Mouse (Mus musculus) embryonic facial prominence, embryonic 13.5 days (tissue): Measurements from ENCODE around the gene Tmprss4. TPM values are rescaled to one million over a fixed set of nuclear protein-coding genes. Genes with fewer than 3 reads are reported as not detected.

Experiments used
- ATAC-seq: fragments of 200-750 bp; cut with Nextera tagmentation; 2 replicates; pipeline ENCODE4 v1.8.0; 2017; ENCODE audit warnings: low read depth; ENCODE audit not compliant: insufficient number of reproducible peaks, insufficient read depth, low FRiP score, low TSS enrichment
- H3K27ac ChIP-seq: fragments of 300-500 bp; sonication (generic); 2 replicates; pipeline ENCODE4 v1.5.1; 2015; ENCODE audit warnings: moderate library complexity, mild to moderate bottlenecking, inconsistent platforms
- H3K27me3 ChIP-seq: fragments of 300-500 bp; sonication (generic); 2 replicates; pipeline ENCODE4 v1.6.1; 2015; ENCODE audit warnings: mild to moderate bottlenecking, inconsistent platforms
- H3K36me3 ChIP-seq: fragments of 300-500 bp; sonication (generic); 2 replicates; pipeline ENCODE4 v1.6.1; 2015; ENCODE audit warnings: mild to moderate bottlenecking, inconsistent platforms
- H3K4me1 ChIP-seq: fragments of 300-500 bp; sonication (generic); 2 replicates; pipeline ENCODE4 v1.6.1; 2015; ENCODE audit warnings: inconsistent platforms
- H3K4me2 ChIP-seq: fragments of 300-500 bp; sonication (generic); 2 replicates; pipeline ENCODE4 v1.6.1; 2015; ENCODE audit warnings: moderate library complexity, mild to moderate bottlenecking, inconsistent platforms
- H3K4me3 ChIP-seq: fragments of 300-500 bp; sonication (generic); 2 replicates; pipeline ENCODE4 v1.5.1; 2015; ENCODE audit warnings: mild to moderate bottlenecking, inconsistent platforms
- H3K9ac ChIP-seq: fragments of 300-500 bp; sonication (generic); 2 replicates; pipeline ENCODE4 v1.6.1; 2015; ENCODE audit warnings: mild to moderate bottlenecking, inconsistent platforms
- H3K9me3 ChIP-seq: fragments of 300-500 bp; sonication (generic); 2 replicates; pipeline ENCODE4 v1.6.1; 2016; ENCODE audit warnings: inconsistent platforms
- WGBS: fragments of 180-500 bp; shearing (Covaris S2); methylation state at CpG from one replicate; pipeline ENCODE4 v1.1.7; 2015; ENCODE audit warnings: mixed read lengths; 5-methylcytosine and 5-hydroxymethylcytosine counted together
- polyA plus RNA-seq: library from polyadenylated mRNA; unstranded; fragments of >200 nt; fragmentation: Nextera tagmentation; extraction: Ambion mirVana; gene quantifications from 2 replicates; pipeline ENCODE4 v1.2.1, GENCODE M21; 2015

Tmprss4 gene
- polyA plus RNA-seq, 1 experiment from 2014 or later, result 1.3 TPM

GRCm38 (mm10) chr9:45126941-45127340, 77.0 kb downstream of the Tmprss4 start:
- Histone ChIP-seq H3K36me3 (peaks cover 11% of the 10 kb centered on the region), H3K4me2 (no peak overlapping the region), H3K9ac (no peak overlapping the region), H3K9me3 (no peaks in the 10 kb centered on the region), H3K4me3 (no peak overlapping the region), H3K27ac (no peak overlapping the region), H3K4me1 (peaks cover 6% of the 10 kb centered on the region), H3K27me3 (no peaks in the 10 kb centered on the region)
- no peak for ATAC-seq
- WGBS, result 42% methylated on average over 7 of the region's 7 CpGs

GRCm38 (mm10) chr9:45125211-45125610, 78.7 kb downstream of the Tmprss4 start:
- Histone ChIP-seq H3K9ac (no peak overlapping the region), H3K4me2 (no peak overlapping the region), H3K27me3 (no peaks in the 10 kb centered on the region), H3K4me1 (peaks cover 15% of the 10 kb centered on the region), H3K36me3 (peaks cover 11% of the 10 kb centered on the region), H3K27ac (no peak overlapping the region), H3K9me3 (no peaks in the 10 kb centered on the region), H3K4me3 (no peak overlapping the region)
- no peak for ATAC-seq
- WGBS, result 88% methylated on average over 14 of the region's 14 CpGs

Other genes starting within 250 kb of the Tmprss4 start
- gene Ube4a, start 238.5 kb downstream of the Tmprss4 start, polyA plus RNA-seq, result 26.4 and 30.0 TPM in 2 replicates
- 0.27 TPM in 1 of 2 replicates, not detected in the other for gene Cd3g, start 223.7 kb downstream of the Tmprss4 start, polyA plus RNA-seq
- gene Cd3d, start 222.3 kb downstream of the Tmprss4 start, polyA plus RNA-seq, result not detected in 2 replicates
- gene Cd3e, start 194.5 kb downstream of the Tmprss4 start, polyA plus RNA-seq, result not detected in 2 replicates
- 18.8 and 20.5 TPM in 2 replicates for gene Mpzl2, start 164.3 kb downstream of the Tmprss4 start, polyA plus RNA-seq
- 1.8 and 2.3 TPM in 2 replicates for gene Mpzl3, start 148.9 kb downstream of the Tmprss4 start, polyA plus RNA-seq
- gene Jaml, start 124.9 kb downstream of the Tmprss4 start, polyA plus RNA-seq, result not detected in 2 replicates
- gene Scn2b, start 86.3 kb downstream of the Tmprss4 start, polyA plus RNA-seq, result 5.8 and 5.9 TPM in 2 replicates
- 0.24 and 0.66 TPM in 2 replicates for gene Scn4b, start 65.7 kb downstream of the Tmprss4 start, polyA plus RNA-seq
- 0.59 and 2.2 TPM in 2 replicates for gene BC049352, start 22.1 kb downstream of the Tmprss4 start, polyA plus RNA-seq
- gene Il10ra, start 65.1 kb upstream of the Tmprss4 start, polyA plus RNA-seq, result 0.69 TPM in 2 replicates
- gene Tmprss13, start 115.0 kb upstream of the Tmprss4 start, polyA plus RNA-seq, result 2.5 and 3.8 TPM in 2 replicates
- 79.3 and 89.1 TPM in 2 replicates for gene Fxyd6, start 166.1 kb upstream of the Tmprss4 start, polyA plus RNA-seq
- gene Fxyd2, start 195.6 kb upstream of the Tmprss4 start, polyA plus RNA-seq, result 7.6 and 9.3 TPM in 2 replicates
- gene Dscaml1, start 222.5 kb upstream of the Tmprss4 start, polyA plus RNA-seq, result 0.50 and 0.97 TPM in 2 replicates